Mouse (Mus musculus): ENCODE data around the gene Fam107b.
"Not testable (repeated sequence)": the region's sequence is repeated elsewhere in the genome, so short reads cannot be mapped to it uniquely, and the experiment has no call there.

Gene Fam107b

DNA sequence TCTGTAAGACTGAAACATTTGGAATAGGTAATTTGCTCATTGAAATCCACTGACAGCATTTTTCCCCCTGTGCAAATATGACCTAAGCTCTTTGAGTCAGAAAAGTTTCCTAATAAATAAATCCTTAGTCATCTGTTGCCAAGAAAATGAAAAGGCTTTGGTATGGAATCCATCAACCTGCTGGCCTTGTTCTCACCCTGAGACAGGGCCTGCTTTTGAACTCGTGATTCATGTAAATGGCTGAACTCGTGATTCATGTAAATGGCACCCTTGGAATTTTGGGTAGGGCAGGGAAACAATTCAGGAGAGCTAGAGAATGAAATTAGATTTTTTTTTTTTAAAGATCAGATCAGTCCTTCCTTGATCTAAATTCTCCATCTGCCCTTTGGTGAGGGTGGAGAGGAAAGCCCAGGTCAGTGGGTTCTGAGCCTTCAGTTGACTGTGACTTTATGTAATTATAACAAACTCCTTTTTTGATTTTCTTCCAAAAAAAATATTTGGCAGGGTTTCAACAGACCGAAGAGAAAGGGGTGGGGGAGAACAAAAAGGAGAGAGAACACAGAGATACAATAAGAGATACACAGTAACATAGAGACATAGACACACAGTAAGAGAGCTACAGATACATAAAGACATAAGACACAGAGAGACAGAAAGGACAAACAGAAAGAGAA lies 142.2 kb downstream of the Fam107b start:
- no peak for DNase-seq (ENCODE audit: low read depth)

DNA sequence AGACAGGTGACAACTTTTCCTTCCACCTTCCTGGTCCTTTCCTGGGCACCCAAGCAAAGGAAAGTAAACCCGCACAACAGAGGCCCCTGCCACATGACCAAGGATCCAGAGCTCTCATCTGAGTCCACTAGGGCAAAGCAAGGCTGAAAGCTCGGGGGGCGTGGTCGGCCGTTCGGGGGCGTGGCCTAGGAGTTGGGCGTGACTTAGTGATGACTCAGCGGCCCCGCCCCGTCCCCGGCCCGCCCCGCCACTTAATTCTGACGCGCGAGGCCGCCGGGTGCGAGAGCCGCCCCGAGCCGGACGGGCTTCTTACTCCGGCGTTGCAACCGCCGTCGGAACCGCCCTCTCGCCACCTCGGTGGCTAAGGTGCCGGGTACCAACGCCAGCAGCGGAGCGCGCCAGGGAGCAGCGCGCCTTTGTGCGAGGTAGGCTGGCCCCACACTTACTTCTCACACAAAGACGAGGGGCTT lies 143.0 kb downstream of the Fam107b start:
- DNase-seq (ENCODE audit: low read depth): peak; percentile 87

DNA sequence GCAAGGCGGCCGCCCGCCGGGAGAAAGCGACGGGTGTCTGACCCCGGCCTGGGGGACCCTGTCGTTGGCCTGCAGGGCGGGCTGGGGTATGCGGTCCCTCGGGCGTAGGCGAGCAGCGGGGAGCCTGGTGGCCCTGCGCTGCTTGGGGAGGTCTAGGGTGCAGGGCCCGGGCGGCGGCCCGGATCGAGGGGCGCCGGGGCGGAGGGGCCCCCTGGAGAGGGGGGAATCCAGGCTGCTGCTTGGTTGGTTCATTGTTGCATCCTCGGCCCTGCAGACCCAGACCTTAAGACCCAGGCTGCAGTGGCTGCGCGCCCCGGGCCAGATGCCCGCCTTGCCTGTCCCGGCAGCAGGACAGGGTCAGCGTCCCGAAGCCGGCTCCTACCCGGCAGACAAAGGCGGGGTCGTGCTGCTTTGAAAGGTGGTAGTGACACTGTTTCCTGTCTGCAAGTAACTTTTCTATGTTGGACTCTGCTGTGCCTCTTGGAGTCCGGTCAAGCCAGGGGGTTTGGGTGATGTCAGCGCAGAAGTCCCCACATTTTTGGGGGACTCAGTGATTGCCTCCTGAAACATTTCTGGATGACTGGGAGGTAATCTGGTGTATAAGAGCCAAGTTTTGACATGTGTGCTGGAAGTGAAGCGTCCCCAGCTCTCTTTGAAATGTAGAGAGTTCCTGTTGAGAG lies 143.5 kb downstream of the Fam107b start:
- no peak for DNase-seq (ENCODE audit: low read depth)

DNA sequence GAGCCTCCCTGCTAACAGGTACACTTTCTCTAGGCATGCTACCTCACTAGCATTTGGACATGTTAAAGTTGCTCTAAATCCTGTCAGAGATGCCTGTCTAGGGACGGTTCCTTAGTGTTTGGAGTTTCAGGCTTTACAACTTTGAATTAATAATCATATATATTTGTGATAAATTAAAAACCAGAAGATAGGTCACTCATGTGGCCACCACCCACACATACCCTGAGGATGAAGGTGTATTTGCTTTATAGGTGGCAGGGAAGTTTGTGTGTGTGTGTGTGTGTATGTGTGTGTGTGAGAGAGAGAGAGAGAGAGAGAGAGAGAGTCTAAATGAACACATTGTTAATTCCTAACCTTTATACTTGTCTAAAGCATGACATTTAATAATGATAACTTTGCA lies 144.2 kb downstream of the Fam107b start:
- DNase-seq (ENCODE audit: low read depth): no peak

DNA sequence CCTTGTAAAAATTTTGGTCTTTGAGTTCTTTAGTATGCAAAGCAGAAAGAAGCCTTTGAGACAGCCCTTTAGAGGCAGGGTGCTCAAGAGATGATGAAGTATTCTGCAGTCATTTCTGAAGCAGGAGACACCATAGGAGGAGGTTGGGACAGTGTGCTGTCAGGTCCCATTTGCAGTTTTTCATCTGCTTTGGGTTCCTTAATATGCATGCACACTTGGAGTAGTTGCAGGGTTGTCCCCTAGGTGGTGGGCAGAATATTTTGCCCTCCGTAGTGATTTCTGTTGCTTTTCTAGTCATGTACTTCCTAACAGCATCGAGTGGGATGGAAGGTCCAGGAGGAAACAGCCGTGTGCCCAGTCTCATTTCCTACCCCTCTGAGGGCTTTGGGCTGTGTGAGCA lies 145.1 kb downstream of the Fam107b start:
- no peak for DNase-seq (ENCODE audit: low read depth)

DNA sequence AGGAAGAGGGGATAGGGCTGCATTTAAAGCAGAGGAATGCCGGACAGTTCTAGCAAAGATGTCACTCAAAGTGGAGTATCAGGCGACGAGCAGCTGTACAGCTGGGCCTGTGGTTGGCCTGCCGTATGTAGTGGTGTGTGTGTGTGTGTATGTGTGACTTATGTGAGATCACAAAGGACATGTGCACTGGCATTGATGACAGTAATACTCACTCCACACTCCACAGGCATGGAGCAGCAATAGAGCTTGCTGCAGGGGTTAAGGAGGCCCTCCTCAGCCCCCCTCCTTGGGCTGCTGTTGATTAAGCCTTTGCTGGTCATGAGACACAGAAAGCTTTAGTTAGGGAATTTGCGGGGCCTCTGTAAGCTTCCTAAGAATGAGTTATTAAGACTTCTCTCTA lies 147.0 kb downstream of the Fam107b start:
- DNase-seq (ENCODE audit: low read depth): no peak

DNA sequence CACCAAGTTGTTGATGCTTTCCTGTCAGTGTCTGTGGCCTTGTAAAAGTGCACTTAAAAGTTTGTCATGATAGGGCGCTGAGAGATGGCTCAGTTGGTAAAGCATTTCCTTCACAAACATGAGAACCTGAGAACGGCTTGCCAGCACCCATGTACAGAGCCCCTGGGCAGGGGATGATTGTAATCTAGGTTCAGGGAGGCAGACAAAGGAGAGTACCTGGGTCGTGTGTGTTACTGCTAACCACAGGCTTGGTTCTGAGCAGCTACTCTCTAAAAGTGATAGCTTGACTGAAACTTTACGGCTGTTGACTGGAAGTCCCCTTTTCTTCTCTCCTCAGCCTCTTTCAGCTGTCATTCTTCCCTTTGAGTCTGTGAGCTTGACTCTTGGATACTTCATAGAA lies 147.6 kb downstream of the Fam107b start:
- DNase-seq (ENCODE audit: low read depth): no peak

DNA sequence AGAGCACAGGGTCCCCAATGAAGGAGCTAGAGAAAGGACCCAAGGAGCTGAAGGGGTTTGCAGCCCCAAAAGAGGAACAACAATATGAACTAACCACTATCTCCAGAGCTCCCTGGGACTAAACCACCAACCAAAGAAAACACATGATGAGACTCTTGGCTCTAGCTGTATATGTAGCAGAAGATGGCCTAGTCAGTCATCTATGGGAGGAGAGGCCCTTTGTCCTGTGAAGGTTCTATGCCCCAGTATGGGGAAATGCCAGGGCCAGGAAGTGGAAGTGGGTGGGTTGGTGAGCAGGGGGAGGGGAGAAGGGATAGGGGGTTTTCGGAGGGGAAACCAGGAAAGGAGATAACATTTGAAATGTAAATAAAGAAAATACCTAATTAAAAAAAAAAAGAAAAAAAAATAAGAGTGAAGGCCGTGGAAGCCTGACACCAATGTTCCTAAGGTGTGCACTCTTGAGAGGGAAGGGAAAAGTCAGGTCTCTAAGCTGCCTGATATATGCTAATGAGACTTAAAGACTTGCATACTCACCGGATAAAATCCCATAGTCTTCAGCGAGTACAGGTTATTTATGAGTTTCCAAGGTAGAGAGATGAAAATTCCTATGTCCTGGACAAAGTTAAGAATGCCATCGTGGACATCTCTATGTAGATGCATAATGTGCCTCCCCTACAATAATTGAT lies 149.3 kb downstream of the Fam107b start:
- not testable (repeated sequence) for DNase-seq (ENCODE audit: low read depth)

DNA sequence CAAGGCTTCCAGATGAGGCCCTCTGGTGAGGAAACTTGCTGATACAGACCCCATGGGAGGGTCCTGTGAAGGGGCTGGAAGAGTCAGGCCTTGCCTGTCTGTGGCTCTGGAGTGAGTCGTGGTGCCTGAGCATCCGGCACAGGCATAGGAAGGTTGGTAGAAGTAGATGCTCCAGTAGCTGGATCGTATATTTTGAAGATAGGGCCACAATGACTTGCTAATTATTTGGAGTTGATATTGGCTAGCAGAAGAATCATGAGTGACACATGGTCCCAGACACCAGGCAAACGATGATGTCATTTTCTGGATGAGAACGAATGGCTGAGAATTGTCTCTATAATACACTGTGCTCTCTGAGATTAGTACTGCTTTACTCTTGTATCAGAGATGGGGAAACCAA lies 150.8 kb downstream of the Fam107b start:
- no peak for DNase-seq (ENCODE audit: low read depth)

DNA sequence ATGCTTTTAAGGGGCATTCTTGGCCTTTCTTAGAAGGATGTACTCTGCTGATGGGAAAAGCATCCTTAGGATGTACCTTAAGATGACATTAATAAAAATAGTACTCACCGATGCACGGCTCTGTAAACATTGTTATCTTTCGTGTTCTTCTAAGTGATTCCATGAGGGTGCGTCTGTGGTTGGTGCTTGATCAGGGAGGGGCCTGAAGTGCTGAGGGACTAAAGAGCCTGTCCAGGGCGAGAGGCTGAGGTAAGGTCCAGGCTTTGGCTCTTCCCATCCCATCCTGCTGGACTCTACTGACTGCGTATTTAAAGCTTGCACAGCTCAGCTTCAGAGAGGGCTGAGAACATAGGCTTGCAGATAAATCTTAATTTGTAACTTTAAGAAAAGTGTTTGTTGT lies 151.7 kb downstream of the Fam107b start:
- DNase-seq (ENCODE audit: low read depth): no peak

DNA sequence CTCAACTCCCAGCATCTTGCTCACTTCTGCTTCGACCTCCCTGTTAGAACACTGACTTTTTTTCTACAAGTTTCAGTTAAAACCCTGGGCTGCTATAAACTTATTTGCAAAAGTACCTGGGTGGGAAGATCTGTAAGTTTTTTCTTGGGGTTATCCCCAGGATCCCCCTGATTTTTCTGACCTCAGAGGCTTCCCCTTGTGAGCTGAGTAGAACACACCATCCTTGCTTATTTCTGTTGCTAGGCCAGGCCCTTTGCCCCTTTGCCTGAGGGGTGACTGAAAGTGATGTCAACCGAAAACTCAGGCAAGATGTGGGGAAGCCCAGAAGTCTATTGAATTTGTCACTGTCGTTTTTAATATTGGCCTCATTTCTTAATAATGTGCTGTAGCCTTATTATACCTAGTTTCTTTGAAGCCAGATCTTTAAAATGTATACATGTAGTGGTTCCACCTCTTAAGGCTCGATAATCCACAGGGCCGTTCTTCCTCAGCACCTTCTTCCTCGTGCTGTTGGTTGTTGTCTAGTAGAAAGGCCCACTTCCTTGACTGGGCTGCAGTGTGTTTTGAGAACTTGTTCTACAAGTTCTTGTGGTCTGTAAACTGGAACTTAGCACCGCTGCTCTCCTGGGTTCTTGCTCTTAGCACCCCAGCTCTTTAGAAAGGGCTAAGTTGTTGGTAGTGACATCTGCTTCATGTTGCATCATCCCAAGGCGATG lies 153.3 kb downstream of the Fam107b start:
- DNase-seq (ENCODE audit: low read depth): no peak

DNA sequence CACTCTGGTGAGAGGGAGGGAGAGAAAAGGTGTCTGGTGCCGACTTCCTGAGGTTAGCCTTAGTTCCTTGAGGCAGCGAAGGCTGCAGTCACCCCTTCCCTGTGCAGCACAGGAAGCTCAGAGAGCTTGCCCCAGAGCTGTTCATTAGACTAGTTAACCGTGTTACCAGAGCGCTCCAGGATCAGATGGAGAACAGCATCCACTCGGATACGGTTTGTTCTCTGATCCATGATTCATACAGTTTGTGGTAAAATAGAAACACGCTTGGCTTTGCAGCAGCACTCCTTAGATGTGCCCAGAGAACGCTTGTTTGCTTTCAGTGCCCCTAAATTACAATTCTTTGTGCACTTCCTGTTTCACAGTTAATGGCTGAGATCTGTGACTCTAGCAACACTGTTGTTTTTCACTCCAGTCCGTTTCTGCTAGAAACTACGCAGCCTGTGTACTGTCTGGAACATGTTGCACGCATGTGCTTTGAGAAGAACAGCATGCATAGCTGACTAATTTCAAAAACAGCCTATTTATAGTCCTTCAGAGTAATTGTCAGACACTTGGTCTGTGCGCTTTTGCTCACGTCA lies 156.3 kb downstream of the Fam107b start:
- DNase-seq (ENCODE audit: low read depth): no peak

DNA sequence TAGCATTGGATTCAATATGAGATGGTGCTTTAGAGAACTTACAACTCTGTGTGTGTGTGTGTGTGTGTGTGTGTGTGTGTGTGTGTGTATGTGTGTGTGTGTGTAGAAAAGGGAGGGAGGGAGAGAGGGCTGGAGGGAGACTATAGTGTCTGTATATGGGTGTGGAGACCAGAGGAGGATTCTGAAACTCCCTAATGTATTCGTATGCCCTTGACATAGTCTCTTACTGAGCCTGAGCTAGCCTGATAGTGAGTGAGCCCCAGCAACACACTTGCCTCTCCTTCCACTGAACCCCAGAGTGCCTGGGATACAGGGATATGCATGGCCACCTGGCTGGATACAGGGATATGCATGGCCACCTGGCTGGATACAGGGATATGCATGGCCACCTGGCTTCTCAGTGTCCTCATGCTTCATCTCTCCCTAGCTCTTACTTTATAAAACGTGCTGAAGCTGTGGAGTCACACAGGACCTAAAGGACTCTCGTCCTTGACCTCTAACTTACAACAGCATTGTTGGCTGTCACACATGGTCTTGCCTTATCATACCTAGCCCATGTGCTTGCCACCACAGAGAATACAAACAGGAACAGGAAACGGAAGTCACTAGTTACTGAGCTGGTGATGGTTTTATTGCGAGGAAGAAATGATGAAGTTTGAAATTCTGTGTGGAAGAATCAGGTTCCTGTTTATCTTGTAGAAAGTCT lies 157.1 kb downstream of the Fam107b start:
- no peak for DNase-seq (ENCODE audit: low read depth)

DNA sequence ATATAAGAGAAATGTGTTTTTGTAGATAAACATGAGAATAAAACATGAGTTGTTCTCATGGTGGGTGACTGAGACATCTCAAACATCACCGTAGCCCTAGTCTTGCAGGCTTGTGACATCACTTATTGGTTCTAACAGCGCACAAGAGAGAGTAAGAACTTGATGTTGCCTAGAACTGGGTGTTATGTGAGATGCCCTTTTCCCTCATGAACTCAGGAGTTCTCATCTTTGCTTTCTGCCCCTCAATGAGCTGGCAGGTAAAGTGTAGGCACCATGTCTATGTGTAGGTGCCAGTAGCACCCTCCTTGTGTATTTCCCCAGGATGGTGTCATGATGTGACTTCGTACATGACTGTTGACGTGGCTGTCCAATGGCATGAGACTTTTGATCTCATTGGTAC lies 157.8 kb downstream of the Fam107b start:
- DNase-seq (ENCODE audit: low read depth): no peak

DNA sequence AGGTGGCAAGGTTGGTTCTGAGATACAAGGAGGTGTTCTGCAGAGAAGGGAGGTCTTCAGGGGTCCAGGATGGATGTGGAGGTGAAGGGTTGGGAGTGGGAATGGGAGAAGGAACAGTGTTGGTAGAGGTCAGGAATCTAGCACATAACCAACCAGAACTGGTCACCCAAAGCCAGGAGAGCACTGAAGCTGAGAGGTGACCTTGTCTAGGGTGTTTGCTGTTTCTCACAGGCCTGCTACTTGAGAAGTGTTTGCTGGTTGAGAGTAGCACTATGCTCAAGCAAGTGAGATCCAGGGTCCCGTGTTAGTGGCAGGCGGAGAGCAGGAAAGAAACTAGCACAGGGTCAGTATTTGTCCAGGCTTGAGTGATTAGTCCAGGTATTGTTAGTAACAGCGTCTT lies 159.3 kb downstream of the Fam107b start:
- DNase-seq (ENCODE audit: low read depth): no peak

DNA sequence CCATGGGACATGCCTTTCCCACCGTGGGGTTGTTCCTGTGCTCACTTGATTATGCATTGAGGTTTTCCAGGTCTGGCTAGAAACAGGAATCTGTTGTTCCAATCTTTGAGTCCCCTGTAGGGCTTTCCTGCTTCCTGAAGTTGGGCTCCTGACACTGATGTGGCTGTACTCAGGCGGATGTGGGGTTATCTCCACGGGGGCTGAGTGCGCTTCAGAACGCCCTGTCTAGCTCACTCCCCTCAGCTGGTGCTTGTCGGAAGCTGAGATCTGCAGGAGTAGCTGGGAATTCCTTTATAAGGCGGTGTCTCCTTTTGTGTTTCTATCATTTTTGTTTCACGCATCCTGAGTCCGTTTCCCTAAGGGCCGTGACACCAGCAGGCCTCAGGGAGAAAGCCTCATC lies 160.5 kb downstream of the Fam107b start:
- DNase-seq (ENCODE audit: low read depth): no peak

DNA sequence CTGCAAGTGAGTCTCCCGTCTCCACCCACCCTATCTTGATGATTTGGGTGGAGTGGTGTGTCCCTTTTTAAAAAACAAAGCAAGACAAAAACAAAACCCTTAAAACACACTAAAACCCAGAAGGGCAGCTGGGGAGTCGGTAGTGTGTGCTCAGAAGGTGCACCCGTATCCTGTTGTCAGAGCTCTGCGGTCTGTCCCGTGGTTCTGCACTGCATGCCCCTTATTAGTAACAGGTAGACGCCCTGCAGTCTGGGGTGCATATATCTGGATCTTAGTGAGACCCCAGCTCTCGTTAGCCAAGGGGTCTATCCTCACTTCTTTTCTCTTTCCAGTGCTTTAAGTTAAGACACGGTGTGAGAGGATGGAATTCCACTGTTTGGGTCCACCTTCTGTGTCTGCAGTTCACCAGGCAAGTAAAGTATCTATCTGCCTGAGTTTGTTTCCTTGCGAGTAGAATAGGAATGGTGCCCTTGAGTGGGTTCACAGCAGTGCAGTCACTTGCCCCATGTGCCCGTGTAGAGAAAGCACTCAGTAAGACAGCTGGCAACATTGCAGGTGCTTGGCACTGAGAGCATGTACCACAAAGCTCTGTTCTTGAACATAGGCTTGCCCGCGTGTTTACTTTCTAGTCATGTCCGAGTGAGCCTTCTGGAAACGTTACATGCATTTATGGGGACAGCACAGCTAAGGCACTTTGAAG lies 161.2 kb downstream of the Fam107b start:
- no peak for DNase-seq (ENCODE audit: low read depth)

DNA sequence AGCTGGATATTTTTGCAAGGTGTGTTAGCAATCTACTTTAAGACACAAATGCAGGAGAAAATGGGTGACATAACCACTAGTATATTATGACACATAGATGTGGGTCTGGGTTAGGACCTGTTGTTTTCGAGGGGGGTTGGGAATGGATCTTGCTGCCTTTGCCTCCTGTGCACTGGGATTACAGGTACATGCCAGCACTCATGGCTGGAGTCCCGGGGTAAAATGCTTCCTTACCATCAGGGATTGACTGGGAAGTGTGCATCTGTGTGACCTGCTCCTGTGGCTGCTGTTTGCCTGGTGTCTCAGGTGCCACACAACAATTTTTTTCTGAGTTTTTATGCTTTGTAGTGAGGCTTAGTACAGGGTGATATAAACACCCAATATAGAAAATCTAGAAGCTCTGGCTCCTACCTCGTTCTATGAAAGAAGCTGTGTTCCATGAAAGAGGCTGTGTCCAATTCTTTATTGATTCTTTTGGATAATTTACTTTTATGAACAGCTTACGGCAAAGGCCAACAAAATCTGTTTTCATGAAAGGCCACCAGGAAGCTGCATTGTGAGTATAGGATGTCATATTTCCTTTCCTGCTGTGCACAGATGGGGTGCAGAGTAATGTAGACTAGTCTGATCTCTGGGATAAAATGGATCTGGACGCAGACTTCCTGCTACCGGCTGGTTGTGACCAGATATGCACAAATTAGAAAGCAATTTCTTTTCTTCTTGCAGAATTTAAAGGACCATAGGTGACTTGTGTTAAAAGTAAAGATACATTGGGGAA lies 167.8 kb downstream of the Fam107b start:
- DNase-seq (ENCODE audit: low read depth): no peak

DNA sequence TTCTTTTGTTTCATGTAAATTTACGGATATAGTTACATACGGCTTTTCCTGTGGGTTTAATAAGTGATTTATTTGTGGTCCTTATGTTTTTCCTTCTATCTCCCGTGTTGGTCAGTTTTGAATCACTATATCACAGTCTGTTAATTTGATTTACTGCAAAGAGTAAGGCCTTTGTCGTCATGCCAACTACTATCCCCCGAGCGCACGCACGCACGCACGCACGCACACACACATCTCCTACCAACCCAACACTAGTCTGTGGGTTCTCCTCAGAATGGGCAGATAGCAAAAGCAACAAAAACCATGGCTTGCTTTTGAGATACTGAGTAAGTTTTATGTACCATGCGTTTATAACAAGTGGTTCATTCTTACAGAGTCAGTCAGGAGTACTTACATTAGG lies 168.4 kb downstream of the Fam107b start:
- DNase-seq (ENCODE audit: low read depth): no peak

DNA sequence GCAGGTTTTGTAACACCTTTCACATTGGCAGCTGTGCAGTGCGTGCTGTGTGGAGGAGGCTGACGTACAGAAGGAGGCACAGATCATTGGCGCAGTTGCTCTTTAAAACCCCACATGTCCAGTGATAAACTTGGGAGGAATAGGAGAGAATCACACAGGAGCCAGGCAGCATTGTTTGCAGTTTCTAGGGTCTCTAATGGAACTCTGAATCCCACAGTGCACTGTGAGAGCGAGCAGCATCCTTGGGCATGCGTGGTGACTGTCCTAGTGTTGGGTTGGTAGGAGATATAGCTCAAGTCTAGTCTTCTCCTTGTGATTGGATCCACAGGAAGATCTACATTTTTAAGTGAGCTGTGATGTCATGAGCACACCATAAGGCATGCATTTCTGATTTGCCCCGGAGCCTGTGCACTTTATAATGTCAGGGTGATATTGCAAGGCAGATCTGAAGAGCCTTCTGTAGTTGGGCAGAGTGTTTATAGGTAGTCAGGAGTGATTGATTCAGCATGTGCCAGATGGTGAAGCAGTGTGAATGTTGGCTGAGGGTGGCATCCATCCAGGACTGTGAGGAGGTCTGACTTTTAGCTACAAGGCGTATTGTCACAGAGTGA lies 169.2 kb downstream of the Fam107b start:
- no peak for DNase-seq (ENCODE audit: low read depth)
